Mouse (Mus musculus) left cerebral cortex, postnatal 36 days (tissue): ENCODE results near the gene Vasn. TPM values are rescaled to one million over a fixed set of nuclear protein-coding genes. Genes with fewer than 3 reads are reported as not detected.
"Not testable (repeated sequence)": the region's sequence is repeated elsewhere in the genome, so short reads cannot be mapped to it uniquely, and the experiment has no call there.

Experiments
- DNase-seq, 2 experiments: peaks; one replicate each; pipeline ENCODE4 v3.0.0; 2021 to 2022; ENCODE audit warnings: low spot score in 2 of 2, mixed read lengths in 1 of 2
- intact Hi-C: fragments of 180-260 bp; cut with DNase I; formaldehyde crosslinking; loops from one replicate; pipeline ENCODE4 v1.15.1; 2025
- total RNA-seq, 2 experiments: library from RNA; stranded (reverse); gene quantifications; 2 replicates each; pipeline ENCODE4 v1.2.3; 2021

Gene Vasn
- total RNA-seq, 2 experiments from 2014 or later = 9.8 to 11.2 TPM

DNA sequence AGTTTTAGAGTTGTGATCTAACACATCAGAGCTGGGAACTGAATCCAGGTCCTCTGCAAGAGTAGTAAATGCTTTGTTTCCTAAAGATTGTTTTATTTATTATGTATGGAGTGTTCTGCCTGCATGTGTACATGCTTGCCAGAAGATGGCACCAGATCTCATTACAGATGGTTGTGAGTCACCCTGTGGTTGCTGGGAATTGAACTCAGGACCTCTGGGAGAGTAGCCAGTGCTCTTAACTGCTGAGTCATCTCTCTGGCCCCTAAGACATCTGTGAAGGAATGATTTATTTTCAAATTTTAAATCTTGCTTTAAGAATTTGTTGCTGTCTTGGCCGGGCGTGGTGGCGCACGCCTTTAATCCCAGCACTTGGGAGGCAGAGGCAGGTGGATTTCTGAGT lies 49.6 kb downstream of the Vasn start:
- intact Hi-C loops, DNase-seq: not testable (repeated sequence)

Other genes starting within 250 kb of the Vasn start
- 10 to 100 TPM; 72.5 to 78.6 TPM for gene Adcy9, start 219.4 kb upstream of the Vasn start, total RNA-seq
- gene Srl, start 98.1 kb upstream of the Vasn start, total RNA-seq = 1 to 10 TPM; 6.7 to 9.6 TPM
- gene Tfap4, start 80.1 kb upstream of the Vasn start, total RNA-seq = 1 to 10 TPM; 3.3 TPM
- 10 to 100 TPM; 12.0 to 13.2 TPM for gene Glis2, start 45.2 kb upstream of the Vasn start, total RNA-seq
- gene Pam16, start 15.0 kb upstream of the Vasn start, total RNA-seq = 10 to 100 TPM; 75.3 to 86.0 TPM
- 10 to 100 TPM; 59.4 to 66.5 TPM for gene Dnaja3, start within 50 bp of the Vasn start, total RNA-seq
- gene Coro7, start 39.8 kb downstream of the Vasn start, total RNA-seq = 100 to 1,000 TPM in 1 of 2 experiments, 10 to 100 TPM in 1; 88.4 to 100 TPM
- 10 to 100 TPM; 10.8 to 11.0 TPM for gene Nmral1, start 79.4 kb downstream of the Vasn start, total RNA-seq
- gene Hmox2, start 86.4 kb downstream of the Vasn start, total RNA-seq = 10 to 100 TPM; 77.2 to 88.6 TPM
- gene Cdip1, start 150.4 kb downstream of the Vasn start, total RNA-seq = 100 to 1,000 TPM; 189 to 197 TPM
- gene 4930562C15Rik, start 195.5 kb downstream of the Vasn start, total RNA-seq = not detected
- gene Ubald1, start 240.4 kb downstream of the Vasn start, total RNA-seq = 10 to 100 TPM; 83.9 to 86.9 TPM
- 100 to 1,000 TPM; 207 to 218 TPM for gene Mgrn1, start 246.3 kb downstream of the Vasn start, total RNA-seq